Mouse (Mus musculus) stomach, embryonic 15.5 days (tissue): ENCODE measurements around the gene Mfsd2b. TPM values are rescaled to one million over a fixed set of nuclear protein-coding genes. Genes with fewer than 3 reads are reported as not detected.

Experiments used
- ATAC-seq: fragments of 200-750 bp; cut with Nextera tagmentation; 2 replicates; pipeline ENCODE4 v1.8.0; 2017; ENCODE audit warnings: low read depth, moderate number of reproducible peaks, moderate TSS enrichment; ENCODE audit not compliant: insufficient read depth, low FRiP score
- H3K27ac ChIP-seq: fragments of 300-500 bp; sonication (generic); 2 replicates; pipeline ENCODE4 v1.5.1; 2015; ENCODE audit warnings: mild to moderate bottlenecking, inconsistent platforms
- H3K27me3 ChIP-seq: fragments of 300-500 bp; sonication (generic); replicated peaks from 2 replicates; pipeline ENCODE4 v1.6.1; 2015; ENCODE audit warnings: inconsistent platforms
- H3K36me3 ChIP-seq: fragments of 300-500 bp; sonication (generic); 2 replicates; pipeline ENCODE4 v1.6.1; 2015; ENCODE audit warnings: inconsistent platforms
- H3K4me1 ChIP-seq: fragments of 300-500 bp; sonication (generic); 2 replicates; pipeline ENCODE4 v1.6.1; 2015; ENCODE audit warnings: inconsistent platforms
- H3K4me2 ChIP-seq: fragments of 300-500 bp; sonication (generic); 2 replicates; pipeline ENCODE4 v1.6.1; 2015; ENCODE audit warnings: mild to moderate bottlenecking, inconsistent platforms
- H3K4me3 ChIP-seq: fragments of 300-500 bp; sonication (generic); replicated peaks from 2 replicates; pipeline ENCODE4 v1.5.1; 2015; ENCODE audit warnings: inconsistent platforms
- H3K9ac ChIP-seq: fragments of 300-500 bp; sonication (generic); 2 replicates; pipeline ENCODE4 v1.6.1; 2015; ENCODE audit warnings: inconsistent platforms
- H3K9me3 ChIP-seq: fragments of 300-500 bp; sonication (generic); 2 replicates; pipeline ENCODE4 v1.6.1; 2016; ENCODE audit warnings: inconsistent platforms
- WGBS: fragments of 180-500 bp; shearing (Covaris S2); methylation state at CpG from one replicate; pipeline ENCODE4 v1.1.7; 2015; 5-methylcytosine and 5-hydroxymethylcytosine counted together
- polyA plus RNA-seq: library from polyadenylated mRNA; unstranded; fragments of >200 nt; fragmentation: Nextera tagmentation; extraction: Ambion mirVana; gene quantifications from 2 replicates; pipeline ENCODE4 v1.2.1, GENCODE M21; 2015

The Mfsd2b gene
- polyA plus RNA-seq, 1 experiment from 2014 or later = 5.0 TPM

DNA sequence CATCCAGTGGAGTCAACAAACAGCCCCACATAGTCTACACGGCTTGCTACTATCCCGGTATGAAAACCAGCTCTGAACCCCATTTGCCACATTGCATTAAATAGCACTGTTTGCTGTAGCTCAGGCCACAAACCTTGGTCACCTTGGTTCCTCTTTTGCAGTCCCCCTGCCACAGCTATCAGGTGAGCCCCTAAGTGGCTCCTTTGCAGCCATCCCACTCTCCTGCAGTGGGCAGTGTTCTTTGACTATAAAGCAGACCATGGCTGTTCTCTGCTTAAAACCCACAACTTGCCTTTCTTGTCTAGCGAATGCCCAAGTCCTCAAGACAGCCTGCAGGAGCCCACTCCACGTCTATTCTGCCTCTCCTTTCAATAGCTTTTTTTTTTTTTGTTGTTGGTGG, 1.9 kb downstream of the Mfsd2b start:
- 62% methylated on average over 4 of the region's 4 CpGs for WGBS
- Histone ChIP-seq H3K4me2 (no peak overlapping the region), H3K4me1 (peaks cover 12% of the 10 kb centered on the region), H3K9me3 (no peaks in the 10 kb centered on the region), H3K36me3 (no peaks in the 10 kb centered on the region), H3K4me3 (no peak overlapping the region), H3K9ac (no peak overlapping the region), H3K27me3 (no peaks in the 10 kb centered on the region), H3K27ac (no peak overlapping the region)
- no peak for ATAC-seq

DNA sequence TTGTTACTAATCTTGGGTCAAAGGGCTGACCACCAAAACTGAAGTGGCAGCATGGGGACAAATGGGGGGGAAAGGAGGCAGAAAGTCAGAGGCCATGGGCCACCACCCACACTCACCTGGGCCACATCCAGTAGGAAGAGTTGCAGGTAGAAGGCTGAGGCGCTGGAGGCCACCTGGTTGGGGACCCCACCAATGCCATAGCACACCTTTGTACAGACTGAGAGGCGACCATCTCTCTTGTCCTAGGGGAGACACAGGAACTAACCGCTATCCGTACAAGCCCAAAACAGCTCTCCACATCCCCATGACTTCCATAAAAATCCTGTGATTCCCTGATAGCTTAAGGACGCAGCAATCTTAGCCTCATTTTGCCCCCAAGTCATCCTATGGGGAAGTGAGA, 2.9 kb downstream of the Mfsd2b start:
- no peaks in the 10 kb centered on the region for H3K27me3 ChIP-seq
- peaks cover 12% of the 10 kb centered on the region for H3K4me1 ChIP-seq
- no peak overlapping the region for H3K4me2 ChIP-seq
- H3K27ac ChIP-seq = no peak overlapping the region
- 89% methylated on average over 5 of the region's 5 CpGs for WGBS
- no peaks in the 10 kb centered on the region for H3K9me3 ChIP-seq
- ATAC-seq = no peak
- no peak overlapping the region for H3K9ac ChIP-seq
- H3K4me3 ChIP-seq = no peak overlapping the region
- H3K36me3 ChIP-seq = no peaks in the 10 kb centered on the region

GRCm38 (mm10) chr12:4868924-4869323, 5.2 kb downstream of the Mfsd2b start:
- 82% methylated on average over 8 of the region's 8 CpGs for WGBS
- H3K9me3 ChIP-seq = no peaks in the 10 kb centered on the region
- H3K9ac ChIP-seq = no peak overlapping the region
- H3K36me3 ChIP-seq = no peaks in the 10 kb centered on the region
- no peak overlapping the region for H3K27ac ChIP-seq
- H3K4me1 ChIP-seq = peaks cover 4% of the 10 kb centered on the region; the same call in 1 of the 2 replicates
- no peak overlapping the region for H3K4me2 ChIP-seq
- no peak overlapping the region for H3K4me3 ChIP-seq
- H3K27me3 ChIP-seq = no peaks in the 10 kb centered on the region
- no peak for ATAC-seq

GRCm38 (mm10) chr12:4864338-4864690, 9.8 kb downstream of the Mfsd2b start:
- no peak overlapping the region for H3K27ac ChIP-seq
- H3K36me3 ChIP-seq = no peaks in the 10 kb centered on the region
- no peak overlapping the region for H3K4me2 ChIP-seq
- H3K4me3 ChIP-seq = no peak overlapping the region
- WGBS = 64% methylated on average over 4 of the region's 4 CpGs
- no peak overlapping the region for H3K9ac ChIP-seq
- no peaks in the 10 kb centered on the region for H3K4me1 ChIP-seq
- no peaks in the 10 kb centered on the region for H3K27me3 ChIP-seq
- H3K9me3 ChIP-seq = no peaks in the 10 kb centered on the region
- ATAC-seq = no peak

- Histone ChIP-seq H3K4me1 (no peaks in the 10 kb centered on the region), H3K4me2 (no peak overlapping the region), H3K27ac (no peak overlapping the region), H3K9ac (no peak overlapping the region), H3K9me3 (no peaks in the 10 kb centered on the region), H3K27me3 (no peaks in the 10 kb centered on the region), H3K4me3 (no peak overlapping the region), H3K36me3 (no peaks in the 10 kb centered on the region)
- peak; percentile 49; the same call in 1 of the 2 replicates for ATAC-seq
- 58% methylated on average over 4 of the region's 4 CpGs for WGBS
Measured at GRCm38 (mm10) chr12:4863654-4864337, 10.4 kb downstream of the Mfsd2b start.

GRCm38 (mm10) chr12:4862672-4863071, 11.5 kb downstream of the Mfsd2b start:
- no peak overlapping the region for H3K9ac ChIP-seq
- no peak overlapping the region for H3K4me2 ChIP-seq
- 92% methylated on average over 4 of the region's 4 CpGs for WGBS
- no peak for ATAC-seq
- H3K27ac ChIP-seq = no peak overlapping the region
- H3K9me3 ChIP-seq = no peaks in the 10 kb centered on the region
- no peaks in the 10 kb centered on the region for H3K4me1 ChIP-seq
- no peaks in the 10 kb centered on the region for H3K27me3 ChIP-seq
- H3K4me3 ChIP-seq = no peak overlapping the region
- H3K36me3 ChIP-seq = no peaks in the 10 kb centered on the region

GRCm38 (mm10) chr12:4859241-4859914, 14.8 kb downstream of the Mfsd2b start:
- Histone ChIP-seq H3K27me3 (no peaks in the 10 kb centered on the region), H3K27ac (no peak overlapping the region), H3K9ac (no peak overlapping the region), H3K36me3 (0 out of 2 replicates have a peak, but pooled peaks cover 3% of the 10 kb centered on the region), H3K4me1 (no peaks in the 10 kb centered on the region), H3K9me3 (no peaks in the 10 kb centered on the region), H3K4me3 (no peak overlapping the region), H3K4me2 (no peak overlapping the region)
- no peak for ATAC-seq
- 47% methylated on average over 11 of the region's 11 CpGs for WGBS

DNA sequence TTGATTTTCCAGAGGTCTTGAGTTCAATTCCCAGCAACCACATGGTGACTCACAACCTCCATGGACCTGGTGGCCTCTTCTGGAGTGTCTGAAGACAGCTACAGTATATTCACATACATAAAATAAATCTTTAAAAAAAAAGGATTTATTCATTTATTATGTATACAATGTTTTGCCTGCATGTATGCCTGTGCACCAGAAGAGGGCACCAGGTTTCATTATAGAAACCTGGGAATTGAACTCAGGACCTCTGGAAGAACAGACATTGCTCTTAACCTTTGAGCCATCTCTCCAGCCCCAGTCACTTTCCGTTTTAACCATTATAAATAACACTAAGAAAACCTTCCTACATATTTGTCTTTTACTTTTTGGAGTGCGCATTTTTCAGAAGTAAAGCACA, 17.3 kb downstream of the Mfsd2b start:
- 92% methylated on average over 2 of the region's 2 CpGs for WGBS
- H3K27ac ChIP-seq = no peak overlapping the region
- H3K9me3 ChIP-seq = no peaks in the 10 kb centered on the region
- H3K4me2 ChIP-seq = no peak overlapping the region
- ATAC-seq = no peak
- H3K4me3 ChIP-seq = no peak overlapping the region
- H3K9ac ChIP-seq = no peak overlapping the region
- no peaks in the 10 kb centered on the region for H3K4me1 ChIP-seq
- no peaks in the 10 kb centered on the region for H3K27me3 ChIP-seq
- 0 out of 2 replicates have a peak, but pooled peaks cover 5% of the 10 kb centered on the region for H3K36me3 ChIP-seq

DNA sequence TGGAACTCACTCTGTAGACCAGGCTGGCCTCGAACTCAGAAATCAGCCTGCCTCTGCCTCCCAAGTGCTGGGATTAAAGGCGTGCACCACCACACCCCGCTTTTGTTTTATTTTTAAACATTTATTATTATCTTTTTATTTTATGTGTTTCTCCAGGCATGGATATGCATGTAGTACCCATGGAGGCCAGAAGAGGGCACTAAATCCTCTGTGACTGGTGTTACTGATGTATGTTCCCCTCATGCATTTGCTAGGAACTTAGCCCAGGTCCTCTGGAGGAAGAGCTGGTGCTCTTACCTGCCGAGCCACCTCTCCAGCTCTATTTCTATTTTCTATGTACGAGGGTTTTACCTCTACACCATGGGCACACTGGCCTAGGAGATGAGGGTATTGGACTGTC, 18.0 kb downstream of the Mfsd2b start:
- H3K27ac ChIP-seq = no peak overlapping the region
- 94% methylated on average over 5 of the region's 5 CpGs for WGBS
- H3K9me3 ChIP-seq = no peaks in the 10 kb centered on the region
- ATAC-seq = no peak
- H3K9ac ChIP-seq = no peak overlapping the region
- H3K4me1 ChIP-seq = no peaks in the 10 kb centered on the region
- H3K36me3 ChIP-seq = 0 out of 2 replicates have a peak, but pooled peaks cover 5% of the 10 kb centered on the region
- H3K4me3 ChIP-seq = no peak overlapping the region
- no peaks in the 10 kb centered on the region for H3K27me3 ChIP-seq
- no peak overlapping the region for H3K4me2 ChIP-seq

GRCm38 (mm10) chr12:4843741-4844140, 30.4 kb downstream of the Mfsd2b start:
- Histone ChIP-seq H3K4me2 (peak overlapping the region; percentile 54), H3K27ac (0 out of 2 replicates have a peak overlapping the region, but pooled peaks have one; percentile 67), H3K4me1 (peaks cover 5% of the 10 kb centered on the region), H3K27me3 (no peaks in the 10 kb centered on the region), H3K36me3 (no peaks in the 10 kb centered on the region), H3K4me3 (peak overlapping the region; percentile 73), H3K9ac (peak overlapping the region; percentile 39; the same call in 1 of the 2 replicates), H3K9me3 (no peaks in the 10 kb centered on the region)
- 0% methylated on average over 12 of the region's 12 CpGs for WGBS
- ATAC-seq = peak; percentile 56; the same call in 1 of the 2 replicates

GRCm38 (mm10) chr12:4842890-4843597, 31.1 kb downstream of the Mfsd2b start, which contains the start of gene Wdcp:
Gene Wdcp (plus strand): TSS chr12:4843303.
- Histone ChIP-seq H3K9ac (peak within 1 kb of the TSS; percentile 39; the same call in 1 of the 2 replicates), H3K27me3 (no peaks in the 10 kb centered on the region), H3K4me3 (peak within 1 kb of the TSS; percentile 73), H3K36me3 (no peaks in the 10 kb centered on the region), H3K27ac (peak within 1 kb of the TSS; percentile 67; the same call in 1 of the 2 replicates), H3K4me2 (peak within 1 kb of the TSS; percentile 97), H3K4me1 (peaks cover 5% of the 10 kb centered on the region), H3K9me3 (no peaks in the 10 kb centered on the region)
- peak; percentile 91 for ATAC-seq
- WGBS = under 1% methylated on average over 30 of the region's 30 CpGs

DNA sequence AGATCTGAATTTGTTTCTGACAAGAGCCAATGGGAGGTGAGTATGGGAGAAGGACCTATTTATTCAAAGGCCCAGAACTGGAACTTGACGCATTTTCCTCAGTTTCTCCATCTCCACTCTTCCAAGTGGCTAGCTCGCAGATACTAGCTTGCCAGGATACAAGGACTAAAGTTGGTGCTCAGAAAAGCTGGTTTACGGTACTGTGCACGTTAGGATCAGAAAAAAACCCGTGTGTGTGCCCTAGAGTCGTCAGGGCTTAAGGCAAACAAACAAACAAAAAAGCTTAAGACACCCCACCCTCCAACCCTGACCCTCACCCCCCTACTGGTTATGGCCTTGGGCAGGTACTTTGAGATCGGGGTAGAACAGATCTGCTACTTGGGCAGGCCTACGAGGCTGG, 31.7 kb downstream of the Mfsd2b start:
- no peaks in the 10 kb centered on the region for H3K27me3 ChIP-seq
- peaks cover 5% of the 10 kb centered on the region for H3K4me1 ChIP-seq
- H3K4me2 ChIP-seq = 0 out of 2 replicates have a peak overlapping the region, but pooled peaks have one; percentile 48
- no peak overlapping the region for H3K4me3 ChIP-seq
- no peak for ATAC-seq
- 83% methylated on average over 8 of the region's 8 CpGs for WGBS
- no peaks in the 10 kb centered on the region for H3K36me3 ChIP-seq
- H3K9me3 ChIP-seq = no peaks in the 10 kb centered on the region
- no peak overlapping the region for H3K27ac ChIP-seq
- H3K9ac ChIP-seq = no peak overlapping the region
